Mouse (Mus musculus): ENCODE measurements around the gene Vash1.

Gene Vash1

DNA sequence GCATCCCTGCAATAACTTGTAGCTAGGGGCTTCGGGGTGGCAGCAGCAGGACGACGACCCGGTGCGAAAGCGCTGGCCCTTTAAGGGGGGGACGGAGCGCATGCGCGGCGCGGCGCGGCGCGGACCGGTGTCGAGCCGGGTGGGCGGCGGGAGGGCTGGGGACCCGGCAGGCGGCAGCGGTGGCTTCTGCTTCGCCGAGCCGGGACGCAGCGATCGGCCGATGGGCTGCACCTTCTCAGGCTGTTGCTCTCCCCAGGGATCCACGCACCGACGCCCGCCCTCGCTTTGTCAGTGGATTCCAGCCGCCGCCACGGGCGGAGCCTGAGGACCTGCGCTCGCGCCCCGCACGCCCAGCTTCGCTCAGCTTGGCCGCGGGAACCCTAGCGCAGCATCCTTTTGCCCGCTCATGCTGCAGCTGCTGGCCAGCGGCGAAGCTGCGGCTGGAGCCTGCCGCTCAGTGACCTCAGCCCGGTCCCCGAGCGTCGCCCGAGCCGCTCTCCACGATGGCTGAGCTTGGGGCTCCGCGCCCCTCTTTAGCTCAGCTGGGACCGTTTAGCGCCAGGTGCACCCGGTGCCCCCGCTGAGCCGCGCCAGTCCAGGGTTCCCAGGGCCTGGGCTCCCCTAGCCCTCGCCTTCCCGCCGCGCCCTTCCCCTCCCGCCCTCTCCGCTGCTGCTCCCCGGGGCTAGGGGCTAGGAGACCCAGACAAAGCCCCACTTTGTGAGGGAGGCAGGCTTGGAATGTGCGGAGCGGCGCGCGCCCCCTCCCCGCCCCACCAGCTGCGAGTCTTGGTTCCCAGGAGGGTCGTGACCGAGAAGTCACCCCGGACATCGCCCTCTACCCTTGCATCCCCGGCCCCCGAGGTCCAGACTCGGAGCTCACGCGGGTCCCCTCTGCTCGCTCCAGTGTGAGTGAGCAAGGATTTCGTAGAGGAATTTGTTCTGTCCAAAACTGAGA lies at the start of gene Vash1:
TSS of gene Vash1 (plus strand) at position 110 of the 955 bp plus-strand sequence.
- peak; percentile 61 for DNase-seq (ENCODE audit: low spot score)

DNA sequence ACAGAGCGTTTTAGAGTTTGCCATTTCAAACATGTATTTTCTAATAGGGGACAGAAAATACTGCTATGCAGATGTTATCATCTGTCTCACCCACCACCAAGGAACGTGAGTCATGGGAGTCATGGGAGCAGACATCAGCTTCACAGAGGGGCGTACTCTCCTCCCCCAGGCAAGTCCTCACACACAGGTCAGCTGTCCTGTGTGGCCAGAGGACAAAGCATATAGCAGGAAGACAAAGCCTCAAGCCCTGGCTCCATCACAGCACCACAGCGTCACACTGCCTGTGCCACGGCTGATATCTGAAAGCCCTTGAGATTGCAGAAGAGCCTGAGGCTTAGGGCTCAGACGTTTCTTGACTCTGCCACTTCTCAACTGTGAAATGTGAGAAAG lies 49.7 kb upstream of the Vash1 start:
- no peak for DNase-seq (ENCODE audit: low spot score)

DNA sequence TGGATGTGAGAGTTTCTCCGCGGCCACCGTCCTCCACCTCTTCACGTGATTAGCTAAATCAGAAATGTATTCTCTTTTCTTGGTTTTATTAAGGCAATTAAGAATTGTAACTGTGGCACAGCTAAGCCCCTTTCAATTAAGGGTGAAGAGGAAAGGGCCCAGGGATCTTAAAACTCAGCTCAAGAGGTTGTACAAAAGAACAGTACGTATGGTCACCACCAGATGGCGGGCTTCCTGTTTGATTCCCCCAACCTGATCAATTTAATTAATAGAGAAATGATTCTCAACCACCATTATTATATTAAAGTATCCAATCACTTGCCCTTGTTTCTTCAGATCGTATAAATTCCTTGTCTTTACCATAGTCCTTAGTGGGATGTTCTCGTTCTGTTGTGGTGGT lies 36.7 kb upstream of the Vash1 start:
- DNase-seq (ENCODE audit: low spot score): peak; percentile 10

DNA sequence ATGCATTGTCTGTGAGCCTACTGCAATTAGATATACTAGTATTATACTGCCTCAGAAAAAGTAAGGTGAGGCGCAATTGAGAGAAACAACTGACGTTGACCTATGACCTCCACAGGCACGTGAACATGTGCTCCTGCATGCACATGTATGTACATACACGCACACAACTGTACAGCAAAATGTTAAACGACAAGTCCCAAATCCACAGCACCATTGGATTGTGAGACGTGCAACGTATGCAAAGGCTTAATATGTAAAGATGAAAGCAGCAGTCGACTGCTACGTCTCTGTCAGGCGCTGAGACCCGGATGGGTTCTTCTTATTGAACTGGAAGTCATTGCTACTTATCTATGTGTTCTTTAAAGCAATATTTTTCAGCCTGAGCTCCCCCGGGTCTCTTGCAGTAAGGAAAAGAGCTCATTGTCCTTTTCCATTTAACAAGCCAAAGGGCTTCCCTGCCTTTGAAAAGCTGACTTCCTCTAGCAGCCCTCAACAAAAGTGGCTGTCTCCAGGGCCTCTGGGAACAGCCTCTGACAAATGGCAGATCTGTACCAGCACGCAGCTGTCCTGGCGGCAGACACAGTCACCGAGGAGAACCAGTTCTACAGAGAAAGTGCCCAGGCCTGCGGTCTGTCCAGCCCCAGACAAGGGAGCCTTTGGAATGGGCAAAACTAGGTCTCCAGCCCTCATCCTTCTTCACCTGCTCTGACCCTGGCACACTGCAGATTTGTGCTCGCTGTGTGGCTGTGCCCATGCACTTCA lies 33.8 kb upstream of the Vash1 start:
- DNase-seq (ENCODE audit: low spot score): no peak

DNA sequence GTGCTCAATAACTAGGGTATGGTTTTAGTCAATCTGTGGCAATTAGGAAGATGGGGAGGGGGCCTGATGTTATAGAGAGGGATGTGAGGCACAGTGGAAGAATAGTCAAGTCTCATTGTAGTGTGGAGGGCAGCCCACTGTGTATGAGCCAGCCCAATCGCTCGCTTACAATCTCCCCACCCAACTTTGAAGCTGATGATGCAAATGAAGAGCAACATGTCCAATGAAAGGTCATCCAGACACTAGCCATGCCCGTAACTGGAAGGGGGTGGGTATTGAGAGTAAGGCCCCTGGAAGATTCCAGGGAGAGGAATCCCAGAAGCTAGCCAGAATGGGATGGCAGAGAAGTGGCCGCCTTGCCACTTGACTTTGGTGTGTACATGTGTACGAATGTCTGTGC lies 33.0 kb upstream of the Vash1 start:
- peak; percentile 44 for DNase-seq (ENCODE audit: low spot score)

DNA sequence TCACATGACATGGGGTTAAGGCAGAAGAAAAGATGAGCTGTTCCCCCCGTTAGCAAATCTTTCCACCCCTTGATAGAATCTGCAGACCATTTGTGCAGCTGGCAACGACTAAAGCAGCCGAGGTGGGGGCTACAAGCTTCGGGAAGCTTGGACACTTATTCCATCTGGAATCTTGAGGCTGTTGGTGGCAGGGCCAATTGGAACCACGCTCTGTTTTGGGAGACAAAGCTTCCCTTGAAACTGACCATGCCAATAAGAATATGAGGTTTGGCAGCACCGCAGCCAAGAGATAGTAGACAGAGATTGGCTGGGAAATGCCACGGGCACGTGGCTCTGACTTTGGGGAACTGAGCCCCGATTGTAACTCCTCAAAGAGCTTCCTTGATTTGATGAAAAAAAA lies 31.7 kb upstream of the Vash1 start:
- no peak for DNase-seq (ENCODE audit: low spot score)

DNA sequence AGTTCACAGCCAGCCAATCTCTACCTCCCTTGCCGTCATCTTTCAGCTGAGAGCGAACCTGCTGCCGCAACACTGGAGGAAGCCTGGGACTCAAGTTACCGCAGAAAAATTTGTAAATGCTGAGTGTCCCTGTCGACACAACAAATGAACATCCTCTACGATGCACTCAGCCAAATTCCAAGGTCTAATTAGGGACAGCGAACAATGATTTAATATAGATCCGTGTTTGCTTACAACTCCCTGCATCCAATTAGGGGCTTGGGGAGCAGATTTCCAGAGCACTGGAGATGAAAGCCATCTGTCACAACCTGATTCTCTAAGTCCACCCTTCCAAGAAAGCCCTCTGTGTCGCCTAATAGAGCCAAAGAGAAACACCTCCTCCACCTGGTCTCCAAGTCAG lies 31.2 kb upstream of the Vash1 start:
- DNase-seq (ENCODE audit: low spot score): peak; percentile 16

DNA sequence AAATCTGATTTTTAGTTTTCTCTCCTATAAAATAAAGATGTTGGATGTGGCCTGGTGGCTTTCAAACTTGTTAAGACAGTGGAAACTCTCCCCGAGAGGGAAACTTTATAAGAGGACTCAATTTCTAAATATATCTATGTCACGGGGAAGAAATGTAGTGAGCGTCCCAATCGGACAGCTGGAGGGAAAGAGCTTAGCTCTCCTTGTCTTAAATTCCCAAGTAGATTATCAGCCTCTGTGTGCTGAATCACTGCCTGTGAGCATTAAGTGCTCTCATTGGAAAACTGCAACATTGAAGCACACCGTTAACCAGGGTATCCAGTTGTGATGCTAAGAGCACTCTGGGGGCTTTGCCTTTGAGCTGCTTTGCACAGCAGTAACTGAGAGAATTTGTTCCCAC lies 30.8 kb upstream of the Vash1 start:
- DNase-seq (ENCODE audit: low spot score): no peak

DNA sequence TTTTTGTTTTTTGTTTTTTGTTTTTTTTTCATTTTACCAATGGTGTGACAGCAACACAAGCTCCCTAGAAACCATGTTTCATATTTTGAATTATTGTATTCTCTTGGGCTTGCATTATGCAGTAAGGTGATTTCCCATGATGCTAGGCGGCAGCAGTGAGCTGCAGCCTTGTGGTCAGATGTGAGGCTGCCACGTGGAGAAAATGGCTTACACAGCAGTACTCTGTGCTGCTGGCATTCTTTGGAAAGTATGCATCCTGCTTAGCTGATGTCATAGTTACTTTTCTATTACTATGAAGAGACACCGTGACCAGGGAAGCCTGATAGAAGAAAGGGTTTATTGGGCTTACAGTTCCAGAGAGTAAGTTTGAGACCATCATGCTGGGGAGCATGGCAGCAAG lies 30.0 kb upstream of the Vash1 start:
- DNase-seq (ENCODE audit: low spot score): no peak

DNA sequence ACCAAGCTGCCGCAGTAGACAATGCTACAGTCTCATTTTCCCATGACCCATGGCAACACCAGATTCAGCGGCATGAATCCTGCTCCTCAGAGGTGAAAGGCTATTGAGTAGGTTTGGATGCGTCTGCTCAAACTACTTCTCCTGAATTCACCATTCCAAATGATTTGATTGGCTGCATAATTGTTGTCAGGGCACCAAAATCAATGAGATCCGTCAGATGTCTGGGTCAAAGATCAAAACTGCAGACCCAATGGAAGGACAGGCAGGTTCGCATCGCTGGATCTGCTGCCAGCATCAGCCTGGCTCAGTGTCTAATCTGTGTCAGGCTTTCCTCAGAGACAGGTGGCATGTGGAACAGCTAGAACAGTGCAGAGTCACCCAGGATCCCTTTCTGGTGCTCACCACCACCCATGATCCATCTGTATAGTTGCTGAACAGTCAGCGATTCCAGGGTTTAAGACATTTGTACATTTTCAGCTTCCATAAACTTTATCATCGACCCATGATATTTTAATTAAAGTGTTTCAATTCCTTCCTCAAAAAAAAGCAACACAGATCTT lies 27.1 kb upstream of the Vash1 start:
- DNase-seq (ENCODE audit: low spot score): no peak

DNA sequence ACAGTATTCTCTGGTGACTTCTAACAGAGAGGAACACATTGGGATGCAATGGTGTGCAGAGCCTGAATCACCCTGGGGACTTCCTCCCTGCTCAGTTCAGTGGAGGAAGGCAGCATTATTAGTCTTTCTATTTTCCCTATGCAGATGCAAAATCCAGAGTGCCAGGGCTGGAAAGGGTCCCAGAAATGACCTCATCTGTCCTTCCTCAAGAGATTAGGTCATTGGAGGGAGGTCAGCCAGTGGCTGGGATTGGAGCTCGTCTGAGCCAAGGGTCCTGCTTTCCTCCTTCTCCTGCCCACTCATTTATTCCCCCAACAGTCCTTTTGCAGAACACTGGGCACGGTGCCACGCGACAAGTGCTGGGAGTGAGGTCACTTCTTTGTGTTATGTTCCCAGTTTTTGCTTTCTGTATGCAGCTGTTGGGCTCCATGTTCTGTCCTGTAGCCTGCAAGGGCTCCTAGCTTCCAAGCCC lies 25.9 kb upstream of the Vash1 start:
- DNase-seq (ENCODE audit: low spot score): peak; percentile 92

DNA sequence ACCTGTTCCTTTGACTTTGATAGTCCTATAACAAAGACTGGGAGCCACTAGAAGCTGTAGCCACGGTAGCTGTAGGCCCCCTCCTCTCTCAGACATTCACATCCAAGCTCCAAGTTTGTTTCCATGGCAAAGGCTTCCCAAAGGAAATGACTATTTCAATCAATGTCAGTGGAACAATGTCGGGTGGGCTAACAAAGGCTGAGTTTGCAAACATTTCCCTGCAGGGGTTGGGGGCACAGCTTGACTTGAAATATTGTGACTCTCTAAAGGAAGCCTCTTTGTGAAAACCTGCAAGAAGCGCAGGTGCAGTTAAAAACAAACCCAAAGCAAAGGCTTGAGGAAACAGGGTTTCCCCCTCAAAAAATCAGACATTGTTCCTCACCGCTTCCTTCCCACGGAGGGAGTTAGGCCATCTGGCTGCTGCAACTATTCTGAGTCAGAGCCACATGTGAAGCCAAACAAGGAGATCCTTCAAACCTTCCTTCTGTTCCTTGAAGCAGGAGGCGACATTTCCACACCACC lies 19.0 kb upstream of the Vash1 start:
- DNase-seq (ENCODE audit: low spot score): no peak

DNA sequence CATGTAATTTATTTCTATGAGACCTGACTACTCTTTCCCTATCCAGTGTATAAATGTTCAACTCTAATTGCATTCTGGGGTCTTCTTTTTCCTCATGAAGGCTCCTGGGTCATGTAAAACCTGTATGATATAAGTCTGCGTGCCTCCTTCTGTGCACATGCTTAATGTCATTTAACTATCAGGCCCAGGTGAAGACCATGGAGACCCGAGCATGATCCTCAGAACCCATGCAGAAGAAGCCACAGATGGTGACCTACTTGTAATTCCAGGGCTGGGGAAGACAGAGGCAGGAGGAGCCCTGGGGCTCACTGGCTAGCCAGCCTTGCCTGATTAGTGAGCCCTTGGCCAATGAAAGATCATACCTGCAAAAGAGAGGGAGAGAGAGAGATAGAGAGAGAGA lies 18.0 kb upstream of the Vash1 start:
- DNase-seq (ENCODE audit: low spot score): no peak

DNA sequence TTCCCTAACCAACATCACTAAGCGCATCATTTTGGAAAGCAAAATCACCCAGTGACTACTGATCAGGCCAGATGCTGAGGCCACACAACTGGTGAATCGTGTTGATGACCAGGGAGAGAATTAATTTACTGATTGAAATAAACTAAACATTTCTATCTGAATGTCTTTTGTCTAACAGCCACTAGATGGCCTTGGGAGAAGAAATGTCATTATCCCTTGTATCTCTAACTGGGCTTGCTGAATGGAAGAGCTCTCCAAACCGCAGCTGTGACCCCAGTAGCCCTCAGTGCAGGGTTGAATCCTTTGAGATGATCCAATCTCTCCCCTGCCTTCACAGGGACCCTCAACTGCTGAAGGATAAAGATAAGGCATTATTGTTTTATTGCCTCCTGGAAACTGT lies 12.8 kb upstream of the Vash1 start:
- peak; percentile 11 for DNase-seq (ENCODE audit: low spot score)

DNA sequence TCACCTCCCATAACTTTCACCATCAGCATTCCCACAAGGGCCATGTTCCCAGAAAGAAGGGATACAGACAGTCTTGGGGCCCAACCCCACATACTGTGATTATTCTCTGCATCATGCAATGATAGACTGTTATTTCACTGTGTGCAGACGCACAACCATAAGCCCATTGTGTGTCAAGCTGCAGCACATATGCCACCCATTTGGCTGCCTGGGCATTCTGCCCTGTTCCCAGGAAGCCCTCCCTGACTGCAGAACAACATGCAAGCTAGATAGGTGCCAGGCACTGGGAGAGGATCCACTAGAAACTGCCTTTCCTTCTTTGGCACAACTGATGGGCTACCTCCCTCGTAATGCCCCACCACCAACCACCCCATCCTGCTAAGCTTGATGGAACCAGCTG lies 10.1 kb upstream of the Vash1 start:
- no peak for DNase-seq (ENCODE audit: low spot score)

DNA sequence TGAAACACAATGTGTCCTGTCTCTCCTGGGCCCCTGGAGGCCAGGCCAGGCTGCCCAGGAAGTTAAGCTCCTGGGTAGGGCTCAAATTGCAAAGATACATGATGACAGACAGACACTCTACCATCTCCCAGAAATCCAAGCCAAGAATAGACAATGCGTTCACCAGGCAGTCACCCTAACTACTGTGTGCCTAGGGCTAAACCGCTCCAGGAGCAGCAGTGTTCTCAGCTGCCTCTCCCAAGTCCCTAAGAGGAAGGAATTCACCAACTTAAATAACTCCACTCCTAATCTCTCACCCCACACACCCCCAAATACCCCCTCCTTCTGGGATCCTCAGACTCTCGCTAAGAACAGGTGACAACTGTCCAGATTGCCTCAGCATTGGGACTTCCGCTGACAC lies 6.4 kb upstream of the Vash1 start:
- no peak for DNase-seq (ENCODE audit: low spot score)

DNA sequence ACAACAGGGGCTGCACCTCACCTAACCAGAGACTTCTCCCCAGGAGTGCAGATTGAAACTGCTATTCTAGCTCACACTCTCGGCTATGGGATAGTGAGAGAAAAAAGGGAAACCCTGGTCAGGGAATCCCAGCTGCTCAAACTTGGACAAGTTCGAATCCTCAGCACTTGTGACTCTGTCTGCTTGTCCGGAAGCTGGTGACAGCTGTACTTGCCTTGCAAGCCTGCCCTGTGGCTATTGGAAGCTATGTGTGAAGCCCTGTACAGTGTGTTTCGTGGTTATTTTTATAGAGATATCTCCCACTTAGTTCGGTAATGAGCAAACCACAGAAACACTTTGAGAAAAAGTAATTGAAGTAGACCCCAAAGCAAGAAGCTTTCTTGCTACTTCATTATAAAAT lies 6.0 kb upstream of the Vash1 start:
- DNase-seq (ENCODE audit: low spot score): no peak

DNA sequence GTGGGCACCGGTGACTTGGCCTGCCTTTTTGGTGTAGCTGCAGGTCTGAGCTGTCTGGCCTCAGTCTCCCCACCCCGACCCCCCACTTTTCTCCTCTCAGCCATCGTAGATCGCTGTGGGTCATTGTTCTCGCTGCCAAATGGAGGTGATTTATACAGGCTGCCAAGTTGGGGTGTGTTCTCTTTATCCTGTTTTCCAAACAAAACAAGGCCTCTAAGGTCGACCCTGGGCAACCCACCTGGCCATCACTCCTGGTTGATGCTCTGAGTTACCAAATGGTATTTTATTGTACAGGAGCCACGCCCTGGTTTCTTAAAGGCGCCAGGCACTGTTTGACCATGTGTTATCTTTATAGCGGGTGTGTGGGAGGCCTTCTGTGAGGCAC lies 1.0 kb downstream of the Vash1 start:
- no peak for DNase-seq (ENCODE audit: low spot score)

DNA sequence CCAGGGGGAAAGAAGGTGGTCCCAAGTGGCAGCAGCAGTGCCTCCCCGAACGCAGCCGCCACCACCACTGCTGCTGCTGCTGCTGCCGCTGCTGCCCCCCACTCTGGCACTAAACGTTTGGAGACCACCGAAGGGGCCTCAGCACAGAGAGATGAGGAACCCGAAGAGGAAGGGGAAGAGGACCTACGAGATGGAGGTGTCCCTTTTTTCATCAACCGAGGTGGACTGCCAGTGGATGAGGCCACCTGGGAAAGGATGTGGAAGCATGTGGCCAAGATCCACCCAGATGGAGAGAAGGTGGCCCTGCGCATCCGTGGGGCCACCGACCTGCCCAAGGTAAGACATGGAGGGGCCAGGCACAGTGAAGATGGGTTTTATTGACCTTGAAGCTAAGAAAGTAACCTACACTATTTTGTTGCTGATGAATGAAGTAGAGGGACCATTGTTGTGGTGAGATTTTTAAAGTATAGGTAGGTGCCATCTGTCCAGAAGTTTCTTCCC lies 1.5 kb downstream of the Vash1 start:
- DNase-seq (ENCODE audit: low spot score): no peak

DNA sequence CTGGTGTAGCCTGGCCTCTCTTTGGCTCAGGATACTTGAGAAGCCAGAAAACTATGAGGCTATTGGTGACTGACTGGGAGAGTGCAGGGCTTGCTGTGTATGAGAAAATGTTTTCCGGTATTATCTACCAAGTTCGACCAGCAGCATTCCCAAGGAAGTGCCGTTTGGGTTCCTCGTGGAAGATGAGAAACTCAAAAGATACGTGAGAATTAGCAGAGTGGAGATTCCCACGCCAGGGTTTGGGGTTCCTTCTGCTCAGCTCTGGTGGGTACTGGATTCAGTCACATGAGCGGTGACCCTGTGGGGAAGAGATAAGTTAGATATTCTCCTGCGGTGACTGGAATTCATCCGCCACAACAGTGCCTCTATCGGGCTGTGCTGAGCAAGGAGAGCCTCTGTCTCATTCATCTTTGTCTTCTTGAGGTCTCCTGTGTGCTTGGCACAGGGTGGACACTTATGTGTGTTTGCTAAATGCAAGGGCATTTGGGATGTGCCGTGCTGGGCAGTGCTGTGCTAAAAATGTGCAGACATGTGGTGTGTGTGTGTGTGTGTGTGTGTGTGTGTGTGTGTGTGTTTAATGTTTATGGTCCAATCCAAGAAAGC lies 2.2 kb downstream of the Vash1 start:
- no peak for DNase-seq (ENCODE audit: low spot score)

DNA sequence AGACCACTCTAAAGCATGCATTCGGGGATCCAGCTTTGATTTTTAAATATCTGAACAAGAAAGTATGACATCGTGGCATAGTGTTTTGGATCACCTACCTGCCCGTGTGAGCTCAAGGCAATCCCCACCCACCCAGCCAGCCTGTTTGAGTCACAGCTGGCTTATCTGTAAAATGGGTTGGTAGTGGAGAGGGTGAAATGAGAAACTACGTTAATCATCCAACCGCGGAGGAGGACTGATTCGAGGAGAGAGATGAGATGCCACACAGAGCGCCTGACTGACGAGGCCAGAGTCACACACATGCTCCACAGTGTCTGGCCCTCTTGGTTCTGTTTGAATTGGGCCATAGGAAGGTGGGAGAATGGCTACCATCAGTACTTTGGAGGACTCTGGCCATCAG lies 3.1 kb downstream of the Vash1 start:
- no peak for DNase-seq (ENCODE audit: low spot score)

DNA sequence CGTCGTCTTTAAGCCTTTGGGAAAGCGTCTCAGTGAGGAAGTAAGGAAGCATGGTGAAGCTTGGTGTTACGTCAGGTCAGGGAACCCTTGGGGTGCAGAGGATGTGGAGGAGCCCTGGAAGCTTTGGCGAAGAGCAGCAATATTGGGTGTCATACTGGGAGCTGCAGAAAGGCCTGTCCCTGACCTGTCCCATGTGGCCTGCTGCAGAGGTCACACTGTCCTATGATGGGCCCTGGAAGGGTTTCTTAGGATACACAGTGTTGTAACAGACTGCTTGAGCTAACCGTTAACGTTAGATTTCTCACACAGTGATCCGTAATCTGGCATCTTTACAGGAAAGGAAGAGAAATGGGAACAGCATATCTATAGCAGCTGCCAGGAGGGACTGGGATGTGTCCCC lies 3.7 kb downstream of the Vash1 start:
- no peak for DNase-seq (ENCODE audit: low spot score)
